Mouse (Mus musculus) lung, postnatal 0 days (tissue): Measurements from ENCODE around the gene Pou6f1. TPM values are rescaled to one million over a fixed set of nuclear protein-coding genes. Genes with fewer than 3 reads are reported as not detected.

Experiments used
- ATAC-seq: fragments of 200-750 bp; cut with Nextera tagmentation; 2 replicates; pipeline ENCODE4 v1.8.0; 2017; ENCODE audit warnings: moderate library complexity
- DNase-seq: peaks from one replicate; pipeline ENCODE4 v3.0.0-alpha.2; 2016; ENCODE audit warnings: low spot score
- H3K27ac ChIP-seq: fragments of 300-500 bp; sonication (generic); 2 replicates; pipeline ENCODE4 v1.5.1; 2014; ENCODE audit warnings: antibody characterized with exemption, mild to moderate bottlenecking, low read length, mixed read lengths
- H3K27me3 ChIP-seq: fragments of 300-500 bp; sonication (generic); replicated peaks from 2 replicates; pipeline ENCODE4 v1.6.1; 2014; ENCODE audit warnings: low read length, mixed read lengths; ENCODE audit not compliant: insufficient read depth
- H3K36me3 ChIP-seq: fragments of 300-500 bp; sonication (generic); 2 replicates; pipeline ENCODE4 v1.6.1; 2014; ENCODE audit warnings: low read length, mixed read lengths; ENCODE audit not compliant: insufficient read depth
- H3K4me1 ChIP-seq: fragments of 300-500 bp; sonication (generic); 2 replicates; pipeline ENCODE4 v1.6.1; 2014; ENCODE audit warnings: antibody characterized with exemption, low read depth, low read length, mixed read lengths; ENCODE audit not compliant: insufficient read depth
- H3K4me2 ChIP-seq: fragments of 300-500 bp; sonication (generic); replicated peaks from 2 replicates; pipeline ENCODE4 v1.6.1; 2014; ENCODE audit warnings: low read depth, mild to moderate bottlenecking, low read length, moderate library complexity, mixed read lengths
- H3K4me3 ChIP-seq: fragments of 300-500 bp; sonication (generic); 2 replicates; pipeline ENCODE4 v1.5.1; 2014; ENCODE audit warnings: low read depth, low read length
- H3K9ac ChIP-seq: fragments of 300-500 bp; sonication (generic); replicated peaks from 2 replicates; pipeline ENCODE4 v1.6.1; 2014; ENCODE audit warnings: low read depth, mild to moderate bottlenecking
- H3K9me3 ChIP-seq: fragments of 300-500 bp; sonication (generic); 2 replicates; pipeline ENCODE4 v1.6.1; 2016; ENCODE audit warnings: low read length, mixed read lengths
- CTCF ChIP-seq: IDR thresholded peaks from 2 replicates; pipeline ENCODE4 v1.5.1; 2016; ENCODE audit warnings: antibody characterized with exemption, mild to moderate bottlenecking
- EP300 ChIP-seq: IDR thresholded peaks from 2 replicates; pipeline ENCODE4 v1.6.1; 2016; ENCODE audit warnings: antibody characterized with exemption, mild to moderate bottlenecking, control low read depth
- WGBS: fragments of 180-500 bp; shearing (Covaris S2); extraction: QIAGEN DNeasy Blood & Tissue Kit; methylation state at CpG from one replicate; pipeline ENCODE4 v1.1.7; 2014; 5-methylcytosine and 5-hydroxymethylcytosine counted together
- polyA plus RNA-seq: library from polyadenylated mRNA; unstranded; fragments of >200 nt; fragmentation: Nextera tagmentation; extraction: Ambion mirVana; gene quantifications from 2 replicates; pipeline ENCODE4 v1.2.1, GENCODE M21; 2015

The Pou6f1 gene
- polyA plus RNA-seq, 1 experiment from 2014 or later: 7.6 TPM

- 51% methylated on average over 3 of the region's 3 CpGs for WGBS
Observed at GRCm38 (mm10) chr15:100601669-100602068, 1.9 kb upstream of the Pou6f1 start.

GRCm38 (mm10) chr15:100600696-100601272, 1.0 kb upstream of the Pou6f1 start:
- ATAC-seq (no peak), DNase-seq (no peak)
- Histone ChIP-seq H3K9me3 (no peaks in the 10 kb centered on the region), H3K36me3 (no peaks in the 10 kb centered on the region), H3K4me1 (no peaks in the 10 kb centered on the region; the same call in 1 of the 2 replicates), H3K27ac (no peak overlapping the region), H3K9ac (no peak overlapping the region), H3K4me2 (peak overlapping the region; percentile 74), H3K4me3 (peak overlapping the region; percentile 75), H3K27me3 (no peaks in the 10 kb centered on the region)
- WGBS: 31% methylated on average over 21 of the region's 21 CpGs
- no peak for TF ChIP-seq EP300
- TF ChIP-seq CTCF: no peak

More at GRCm38 (mm10) chr15:100601669-100602068, 1.9 kb upstream of the Pou6f1 start:
- Histone ChIP-seq H3K27ac (no peak overlapping the region), H3K4me3 (no peak overlapping the region), H3K4me2 (no peak overlapping the region), H3K36me3 (no peaks in the 10 kb centered on the region), H3K9ac (no peak overlapping the region), H3K4me1 (no peaks in the 10 kb centered on the region; the same call in 1 of the 2 replicates), H3K9me3 (no peaks in the 10 kb centered on the region), H3K27me3 (no peaks in the 10 kb centered on the region)
- no peak for DNase-seq
- TF ChIP-seq CTCF (no peak), EP300 (no peak)
- no peak for ATAC-seq

- Histone ChIP-seq H3K9ac (peak overlapping the region; percentile 82), H3K27ac (peak overlapping the region; percentile 85), H3K27me3 (no peaks in the 10 kb centered on the region), H3K4me3 (peak overlapping the region; percentile 75), H3K4me1 (no peaks in the 10 kb centered on the region; the same call in 1 of the 2 replicates), H3K4me2 (peak overlapping the region; percentile 74), H3K36me3 (no peaks in the 10 kb centered on the region), H3K9me3 (no peaks in the 10 kb centered on the region)
- 2% methylated on average over 35 of the region's 35 CpGs for WGBS
- peak; percentile 93 for DNase-seq
- TF ChIP-seq CTCF (peak; percentile 70), EP300 (no peak)
- ATAC-seq: peak; percentile 66
Observed at GRCm38 (mm10) chr15:100600047-100600695, 387 bp upstream of the Pou6f1 start.

- H3K36me3 ChIP-seq: no peaks in the 10 kb centered on the region
- no peaks in the 10 kb centered on the region for H3K4me1 ChIP-seq
- TF ChIP-seq EP300 (0 out of 2 replicates have a peak, but pooled peaks have one; percentile 16), CTCF (no peak)
- H3K27ac ChIP-seq: peak overlapping the region; percentile 85
- 2% methylated on average over 12 of the region's 12 CpGs for WGBS
- H3K4me2 ChIP-seq: peak overlapping the region; percentile 74
- peak overlapping the region; percentile 82 for H3K9ac ChIP-seq
- peak overlapping the region; percentile 75 for H3K4me3 ChIP-seq
- no peaks in the 10 kb centered on the region for H3K27me3 ChIP-seq
- DNase-seq (peak; percentile 85), ATAC-seq (peak; percentile 76)
- no peaks in the 10 kb centered on the region for H3K9me3 ChIP-seq
Observed at GRCm38 (mm10) chr15:100598883-100599275, 905 bp downstream of the Pou6f1 start.

- no peak for TF ChIP-seq CTCF
- TF ChIP-seq EP300: no peak
Observed at GRCm38 (mm10) chr15:100598287-100598882, 1.4 kb downstream of the Pou6f1 start.

GRCm38 (mm10) chr15:100592817-100593216, 7.0 kb downstream of the Pou6f1 start:
- no peak for DNase-seq
- H3K4me1 ChIP-seq: no peaks in the 10 kb centered on the region
- no peak overlapping the region for H3K27ac ChIP-seq
- H3K9ac ChIP-seq: no peak overlapping the region
- no peak for ATAC-seq
- TF ChIP-seq CTCF: no peak
- TF ChIP-seq EP300: no peak
- WGBS: 82% methylated on average over 6 of the region's 6 CpGs
- H3K9me3 ChIP-seq: no peaks in the 10 kb centered on the region
- no peaks in the 10 kb centered on the region for H3K36me3 ChIP-seq
- H3K27me3 ChIP-seq: no peaks in the 10 kb centered on the region
- H3K4me2 ChIP-seq: no peak overlapping the region
- no peak overlapping the region for H3K4me3 ChIP-seq

More at GRCm38 (mm10) chr15:100598287-100598882, 1.4 kb downstream of the Pou6f1 start:
- DNase-seq: peak; percentile 58
- Histone ChIP-seq H3K27ac (peak overlapping the region; percentile 85), H3K4me2 (peak overlapping the region; percentile 74), H3K9ac (peak overlapping the region; percentile 82; the same call in 1 of the 2 replicates), H3K4me3 (peak overlapping the region; percentile 75), H3K27me3 (no peaks in the 10 kb centered on the region), H3K9me3 (no peaks in the 10 kb centered on the region), H3K4me1 (no peaks in the 10 kb centered on the region), H3K36me3 (no peaks in the 10 kb centered on the region)
- WGBS: 14% methylated on average over 9 of the region's 9 CpGs
- peak; percentile 37 for ATAC-seq
